Mouse (Mus musculus) cortical plate, adult 2 months (tissue): ENCODE results near the gene Slc2a1. TPM values are rescaled to one million over a fixed set of nuclear protein-coding genes. Genes with fewer than 3 reads are reported as not detected.

ENCODE experiments used
- H3K27ac ChIP-seq: fragments of 200-500 bp; 2 replicates; pipeline ENCODE4 v1.5.1; 2012; ENCODE audit warnings: low read length, control low read depth, inconsistent platforms; ENCODE audit not compliant: insufficient read depth
- H3K4me1 ChIP-seq: fragments of 200-500 bp; 2 replicates; pipeline ENCODE4 v1.6.1; 2011; ENCODE audit warnings: low read length; ENCODE audit not compliant: control insufficient read depth, insufficient read depth
- H3K4me3 ChIP-seq: fragments of 200-500 bp; 2 replicates; pipeline ENCODE4 v1.5.1; 2011; ENCODE audit warnings: mild to moderate bottlenecking, low read length, control low read depth; ENCODE audit not compliant: insufficient read depth
- CTCF ChIP-seq: fragments of 200-500 bp; IDR thresholded peaks from 2 replicates; pipeline ENCODE4 v1.5.1; 2011; ENCODE audit warnings: mild to moderate bottlenecking, control low read depth, low read length; ENCODE audit not compliant: insufficient read depth; ENCODE audit errors: extremely low read depth
- POLR2A ChIP-seq: fragments of 200-500 bp; IDR thresholded peaks from 2 replicates; pipeline ENCODE4 v1.6.1; 2011; ENCODE audit warnings: mild to moderate bottlenecking, low read length, control low read depth; ENCODE audit not compliant: insufficient read depth; ENCODE audit errors: extremely low read depth
- polyA plus RNA-seq: library from polyadenylated mRNA; depleted of rRNA; stranded (reverse); fragments of >200 nt; gene quantifications from 2 replicates; pipeline ENCODE4 v1.2.3, GENCODE M21; 2012

The Slc2a1 gene
- polyA plus RNA-seq, 1 experiment, result 112 TPM

DNA sequence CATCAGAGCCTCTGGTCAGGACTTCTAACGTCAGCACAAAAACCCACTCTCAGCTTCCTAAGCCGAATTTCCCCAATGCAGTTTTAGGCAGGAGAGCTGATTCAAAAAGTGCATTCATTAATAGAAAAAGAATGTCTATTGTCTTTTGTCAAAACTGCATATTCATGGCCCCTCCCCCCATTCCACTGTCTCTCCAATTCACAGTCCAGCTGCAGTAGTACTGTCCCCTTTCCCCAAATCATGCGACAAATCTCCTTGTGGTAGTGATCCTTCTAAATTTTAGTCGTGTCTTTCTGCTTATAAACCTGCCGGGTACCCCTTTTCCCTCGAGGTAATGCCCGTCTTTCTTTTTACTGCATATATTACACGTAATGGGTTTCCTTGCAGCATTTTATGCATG is 30.3 kb downstream of the Slc2a1 start:
- H3K27ac ChIP-seq, result no peak overlapping the region
- TF ChIP-seq POLR2A (no peak), CTCF (no peak)
- H3K4me1 ChIP-seq, result no peaks in the 10 kb centered on the region
- H3K4me3 ChIP-seq, result no peak overlapping the region

DNA sequence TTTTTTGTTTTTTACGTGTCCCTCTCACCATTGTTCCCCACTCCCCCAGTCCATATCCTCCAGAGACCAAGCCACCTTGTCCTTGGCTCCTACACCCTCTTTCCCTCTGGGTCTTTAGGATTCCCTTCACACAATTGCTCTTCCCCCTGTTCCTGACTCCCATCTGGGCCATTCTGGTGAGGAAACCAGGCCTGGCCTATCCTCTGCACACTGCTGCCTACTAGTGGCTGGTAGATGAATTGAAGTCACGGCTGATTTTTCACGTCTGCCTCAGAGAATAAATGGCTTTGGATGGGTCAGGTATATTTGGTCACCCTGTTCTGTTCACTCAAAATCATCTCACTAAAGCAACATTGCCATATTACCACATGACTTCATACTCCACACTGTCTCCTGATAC is 31.6 kb downstream of the Slc2a1 start:
- no peak overlapping the region for H3K4me3 ChIP-seq
- no peak overlapping the region for H3K27ac ChIP-seq
- H3K4me1 ChIP-seq, result no peaks in the 10 kb centered on the region
- TF ChIP-seq POLR2A, result no peak
- TF ChIP-seq CTCF, result peak; percentile 67

DNA sequence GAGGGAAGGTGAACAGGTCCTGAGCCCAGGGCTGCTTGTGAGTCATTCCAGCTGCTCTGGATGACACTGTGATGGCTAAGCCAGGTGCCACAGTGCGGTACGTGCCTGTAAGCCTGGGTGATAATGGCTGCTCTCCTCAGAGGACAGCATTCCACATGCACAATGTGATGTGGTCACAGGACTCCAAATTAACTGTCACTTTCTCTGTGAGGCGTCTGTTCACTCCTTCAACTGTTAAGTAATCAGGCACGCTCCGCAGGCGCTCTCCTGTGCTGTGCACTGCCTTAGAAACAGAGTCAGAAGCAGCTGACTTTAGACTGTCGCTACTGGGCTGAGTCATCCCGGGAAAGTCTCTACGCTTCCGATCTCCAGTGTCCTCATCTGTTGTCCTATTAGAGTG is 32.7 kb downstream of the Slc2a1 start:
- Histone ChIP-seq H3K4me1 (no peaks in the 10 kb centered on the region), H3K4me3 (no peak overlapping the region), H3K27ac (no peak overlapping the region)
- TF ChIP-seq POLR2A (no peak), CTCF (no peak)

DNA sequence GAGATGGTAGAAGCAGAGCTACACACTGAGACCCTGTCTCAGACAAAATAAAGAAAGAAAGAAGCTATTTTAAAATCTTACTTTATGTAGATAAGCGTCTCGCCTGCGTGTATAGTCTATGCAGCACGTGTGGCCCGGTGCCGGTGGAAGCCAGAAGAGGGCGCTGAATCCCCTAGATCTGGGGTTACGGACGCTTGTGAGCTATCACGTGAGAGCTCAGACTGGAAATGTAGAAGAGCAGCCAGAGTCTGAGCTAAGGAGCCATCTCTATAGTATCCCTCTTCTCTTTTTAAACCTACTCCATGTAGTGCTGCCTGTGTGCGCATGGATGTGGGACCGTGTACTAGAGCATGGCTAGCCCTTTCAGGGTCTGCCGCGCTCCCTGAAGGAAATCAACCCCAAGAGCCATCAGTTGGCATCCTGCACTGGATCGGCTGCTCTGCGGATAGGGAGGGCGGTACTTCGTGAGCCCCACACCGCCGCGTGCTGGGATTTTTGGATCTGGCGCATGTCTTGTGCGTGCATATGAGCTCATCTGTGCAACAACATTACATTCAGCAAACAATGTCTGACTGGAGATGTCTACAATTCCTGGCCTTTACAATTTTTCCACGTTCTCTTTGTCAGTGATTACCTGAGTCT is 33.8 kb downstream of the Slc2a1 start:
- Histone ChIP-seq H3K4me3 (no peak overlapping the region), H3K27ac (no peak overlapping the region), H3K4me1 (no peaks in the 10 kb centered on the region)
- TF ChIP-seq POLR2A (no peak), CTCF (peak; percentile 47)

DNA sequence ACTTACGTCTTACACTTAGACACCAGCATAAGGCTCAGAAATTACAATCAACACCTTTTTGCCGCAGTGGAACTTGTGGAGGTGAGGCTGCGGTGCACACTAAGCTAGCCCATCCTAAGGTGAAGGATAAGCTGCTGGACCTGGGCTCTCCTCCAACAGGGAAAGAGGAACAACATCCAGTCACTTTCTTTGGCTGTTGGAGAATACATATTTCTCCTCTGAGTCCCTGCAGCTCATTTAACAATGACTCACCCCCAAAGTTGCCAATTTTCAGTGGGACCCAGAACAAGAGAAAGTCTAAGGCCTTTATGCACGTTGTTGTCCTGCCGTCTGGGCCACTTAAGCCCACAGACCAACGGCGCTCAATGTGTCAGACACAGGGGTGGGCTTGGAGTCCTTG is 38.3 kb downstream of the Slc2a1 start:
- TF ChIP-seq CTCF, result no peak
- no peak for TF ChIP-seq POLR2A
- no peak overlapping the region for H3K4me3 ChIP-seq
- H3K27ac ChIP-seq, result no peak overlapping the region
- no peaks in the 10 kb centered on the region for H3K4me1 ChIP-seq

DNA sequence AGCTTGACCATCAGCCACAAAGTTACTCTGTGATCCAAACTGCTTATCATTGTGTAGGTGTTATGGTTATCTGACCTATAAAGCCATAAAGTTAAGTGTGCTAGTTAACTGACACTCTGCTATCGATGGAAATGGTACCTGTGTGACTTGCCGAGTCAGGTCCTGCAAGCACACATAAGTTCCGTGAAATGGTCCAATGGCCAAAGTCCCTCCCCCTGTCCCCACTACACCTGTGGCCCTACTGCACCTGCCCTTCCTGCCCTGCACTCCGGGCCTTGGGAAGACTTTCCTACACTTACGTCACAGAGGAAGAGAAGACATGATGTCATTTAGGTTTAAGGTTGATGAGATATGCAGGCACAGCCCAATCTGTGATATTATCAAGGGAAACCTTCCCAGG is 38.8 kb downstream of the Slc2a1 start:
- TF ChIP-seq POLR2A (no peak), CTCF (no peak)
- Histone ChIP-seq H3K4me3 (no peak overlapping the region), H3K27ac (no peak overlapping the region), H3K4me1 (no peaks in the 10 kb centered on the region)

DNA sequence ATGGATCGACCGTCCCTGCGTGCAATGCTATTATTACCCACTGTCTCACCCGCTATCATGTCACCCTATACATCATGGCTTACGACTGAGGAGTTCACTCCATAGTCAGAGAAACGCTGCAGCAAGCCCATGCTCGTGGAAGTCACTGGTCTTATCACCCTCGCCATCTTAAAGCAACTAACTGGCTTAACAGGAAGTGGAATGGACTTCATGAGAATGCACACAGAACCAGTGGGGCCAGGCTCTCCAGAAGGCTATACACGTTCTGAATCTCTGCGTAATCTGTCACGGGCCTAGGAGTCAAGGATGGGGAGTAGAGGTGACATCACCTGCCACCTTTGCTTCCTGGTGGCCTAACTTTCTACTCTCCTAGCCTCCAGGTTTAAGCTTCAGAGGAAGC is 40.2 kb downstream of the Slc2a1 start:
- Histone ChIP-seq H3K4me1 (no peaks in the 10 kb centered on the region), H3K27ac (no peak overlapping the region), H3K4me3 (no peak overlapping the region)
- TF ChIP-seq POLR2A (no peak), CTCF (no peak)

DNA sequence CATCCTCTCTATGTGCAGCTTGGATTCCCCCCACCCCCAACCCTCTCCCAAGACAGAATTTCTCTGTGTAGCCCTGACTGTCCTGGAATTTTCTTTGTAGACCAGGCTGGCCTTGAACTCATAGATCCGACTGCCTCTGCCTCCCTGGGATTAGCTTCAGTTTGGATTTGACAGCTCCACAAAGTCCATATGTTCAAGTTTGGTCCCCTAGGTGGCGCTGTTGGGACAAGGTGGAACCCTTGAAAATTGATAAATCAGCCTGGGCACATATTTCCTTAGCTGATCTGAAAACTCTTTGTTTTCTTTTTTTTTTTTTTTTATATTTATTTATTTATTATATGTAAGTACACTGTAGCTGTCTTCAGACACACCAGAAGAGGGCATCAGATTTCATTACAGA is 48.7 kb downstream of the Slc2a1 start:
- no peak for TF ChIP-seq POLR2A
- peak; percentile 48 for TF ChIP-seq CTCF
- Histone ChIP-seq H3K27ac (no peak overlapping the region), H3K4me3 (no peak overlapping the region), H3K4me1 (no peaks in the 10 kb centered on the region)

DNA sequence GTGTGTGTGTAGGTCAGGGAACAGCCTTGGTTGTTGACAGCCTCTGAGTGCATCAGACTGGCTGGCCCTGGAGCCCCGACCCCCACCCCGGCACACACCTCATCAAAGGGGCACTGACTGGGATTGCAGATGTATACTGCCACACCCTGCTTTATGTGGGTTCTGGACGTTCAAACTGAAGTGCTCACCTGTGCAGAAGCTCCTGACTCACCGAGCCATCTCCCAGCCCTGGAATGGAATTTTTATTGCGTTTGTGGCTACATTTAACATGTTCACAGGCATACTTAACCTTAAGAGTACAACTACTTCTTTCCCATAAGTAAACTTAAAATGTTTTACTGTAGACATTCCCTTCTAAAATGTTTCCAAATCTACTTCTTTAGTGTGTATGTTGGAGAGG is 49.4 kb downstream of the Slc2a1 start:
- no peak overlapping the region for H3K4me3 ChIP-seq
- H3K4me1 ChIP-seq, result no peaks in the 10 kb centered on the region
- TF ChIP-seq POLR2A, result no peak
- no peak for TF ChIP-seq CTCF
- no peak overlapping the region for H3K27ac ChIP-seq

DNA sequence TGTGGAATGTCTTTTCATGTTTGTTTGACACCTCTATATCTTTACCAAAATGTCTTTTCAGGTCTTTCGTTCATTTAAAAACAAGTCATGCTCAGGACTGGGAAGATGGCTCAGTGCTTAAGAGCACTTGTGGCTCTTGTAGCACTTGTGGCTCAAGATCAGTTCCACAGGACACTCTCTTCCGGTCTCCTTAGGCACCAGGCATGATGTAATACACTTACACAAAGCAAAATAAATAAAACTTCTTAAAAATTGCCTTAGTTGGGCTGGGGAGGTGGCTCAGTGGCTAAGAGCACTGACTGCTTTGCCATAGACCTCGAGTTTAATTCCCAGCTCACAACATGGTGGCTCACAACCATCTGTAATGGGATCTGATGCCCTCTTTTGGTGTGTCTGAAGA is 52.8 kb downstream of the Slc2a1 start:
- TF ChIP-seq CTCF (no peak), POLR2A (no peak)
- H3K4me3 ChIP-seq, result no peak overlapping the region
- no peak overlapping the region for H3K27ac ChIP-seq
- H3K4me1 ChIP-seq, result no peaks in the 10 kb centered on the region

DNA sequence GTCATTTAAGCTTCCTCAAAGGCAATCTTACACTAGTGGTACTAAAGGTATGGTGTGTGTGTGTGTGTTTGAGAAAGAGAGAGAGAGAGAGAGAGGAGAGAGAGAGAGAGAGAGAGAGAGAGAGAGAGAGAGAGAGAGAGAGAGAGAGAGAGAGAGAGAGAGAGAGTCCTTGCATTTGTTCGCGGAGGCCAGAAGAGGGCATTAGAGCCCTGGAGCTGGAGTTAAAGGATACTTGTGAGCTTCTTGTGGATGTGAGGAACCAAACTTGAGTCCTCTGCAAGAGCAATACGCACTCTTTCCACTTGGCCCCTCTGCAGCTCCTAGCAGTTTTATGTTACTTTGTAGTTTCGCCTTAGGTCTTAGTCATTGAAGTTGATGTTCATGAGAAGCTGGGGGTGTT is 54.5 kb downstream of the Slc2a1 start:
- no peaks in the 10 kb centered on the region for H3K4me1 ChIP-seq
- H3K27ac ChIP-seq, result no peak overlapping the region
- H3K4me3 ChIP-seq, result no peak overlapping the region
- TF ChIP-seq POLR2A, result no peak
- no peak for TF ChIP-seq CTCF
